Mouse (Mus musculus): Measurements from ENCODE around the gene Glcci1. TPM values are rescaled to one million over a fixed set of nuclear protein-coding genes. Genes with fewer than 3 reads are reported as not detected.

Glcci1 gene
- total RNA-seq, 1 experiment: 0.94 TPM

GRCm38 (mm10) chr6:8495827-8496222, 13.6 kb upstream of the Glcci1 start:
- TF ChIP-seq HCFC1 (IDR thresholded peaks at IDR 0.05; ENCODE audit: borderline replicate concordance, insufficient read depth, low read length) (no peak), ZC3H11A (IDR thresholded peaks at IDR 0.05; ENCODE audit: borderline replicate concordance, low read depth, low read length) (no peak), CHD2 (IDR thresholded peaks at IDR 0.05; ENCODE audit: low read depth, low read length) (no peak), MAFK (IDR thresholded peaks at IDR 0.05; ENCODE audit: insufficient read depth, low read depth, low read length) (no peak), ZNF384 (IDR thresholded peaks at IDR 0.05; ENCODE audit: low read depth, low read length) (no peak)
- Histone ChIP-seq H3K9me3 (ENCODE audit: control insufficient read depth, insufficient read depth, low read depth, low read length) (no peaks in the 10 kb centered on the region), H3K4me1 (ENCODE audit: control insufficient read depth in 2 of 2, insufficient read depth in 2 of 2, low read length in 2 of 2, poor library complexity in 1 of 2) (no peaks in the 10 kb centered on the region), H3K36me3 (ENCODE audit: control insufficient read depth, insufficient read depth, low read length, poor library complexity, severe bottlenecking) (no peaks in the 10 kb centered on the region), H3K4me3 (ENCODE audit: insufficient read depth in 1 of 2, low read depth in 1 of 2, low read length in 2 of 2, poor library complexity in 1 of 2, severe bottlenecking in 1 of 2) (no peak overlapping the region), H3K9ac (ENCODE audit: insufficient read depth, low read depth, low read length, poor library complexity, severe bottlenecking) (no peak overlapping the region), H3K27ac (ENCODE audit: insufficient read depth, low read depth, low read length, poor library complexity, severe bottlenecking) (no peak overlapping the region)
- in situ Hi-C loops (cut with MboI; ENCODE audit: low sequenced_read_pairs in 2 of 2, unreplicated experiment in 2 of 2): no loop called here
- DNase-seq (ENCODE audit: low read depth, low spot score): no peak

GRCm38 (mm10) chr6:8497234-8497867, 12.0 kb upstream of the Glcci1 start:
- no peak overlapping the region for H3K9ac ChIP-seq (ENCODE audit: insufficient read depth, low read depth, low read length, poor library complexity, severe bottlenecking)
- in situ Hi-C loops (cut with MboI; ENCODE audit: low sequenced_read_pairs in 2 of 2, unreplicated experiment in 2 of 2): no loop called here
- no peak overlapping the region for H3K27ac ChIP-seq (ENCODE audit: insufficient read depth, low read depth, low read length, poor library complexity, severe bottlenecking)
- H3K36me3 ChIP-seq (ENCODE audit: control insufficient read depth, insufficient read depth, low read length, poor library complexity, severe bottlenecking): no peaks in the 10 kb centered on the region
- H3K9me3 ChIP-seq (ENCODE audit: control insufficient read depth, insufficient read depth, low read depth, low read length): no peaks in the 10 kb centered on the region
- no peak for DNase-seq (ENCODE audit: low read depth, low spot score)
- no peak overlapping the region for H3K4me3 ChIP-seq (ENCODE audit: insufficient read depth in 1 of 2, low read depth in 1 of 2, low read length in 2 of 2, poor library complexity in 1 of 2, severe bottlenecking in 1 of 2)
- H3K4me1 ChIP-seq (ENCODE audit: control insufficient read depth in 2 of 2, insufficient read depth in 2 of 2, low read length in 2 of 2, poor library complexity in 1 of 2): no peaks in the 10 kb centered on the region
- TF ChIP-seq HCFC1 (IDR thresholded peaks at IDR 0.05; ENCODE audit: borderline replicate concordance, insufficient read depth, low read length) (no peak), ZC3H11A (IDR thresholded peaks at IDR 0.05; ENCODE audit: borderline replicate concordance, low read depth, low read length) (no peak), CHD2 (IDR thresholded peaks at IDR 0.05; ENCODE audit: low read depth, low read length) (no peak), ZNF384 (IDR thresholded peaks at IDR 0.05; ENCODE audit: low read depth, low read length) (no peak), MAFK (IDR thresholded peaks at IDR 0.05; ENCODE audit: insufficient read depth, low read depth, low read length) (no peak)

GRCm38 (mm10) chr6:8497868-8498257, 11.5 kb upstream of the Glcci1 start:
- TF ChIP-seq MAFK (IDR thresholded peaks at IDR 0.05; ENCODE audit: insufficient read depth, low read depth, low read length): no peak
- no peak for TF ChIP-seq ZC3H11A (IDR thresholded peaks at IDR 0.05; ENCODE audit: borderline replicate concordance, low read depth, low read length)
- TF ChIP-seq HCFC1 (IDR thresholded peaks at IDR 0.05; ENCODE audit: borderline replicate concordance, insufficient read depth, low read length): no peak
- TF ChIP-seq CHD2 (IDR thresholded peaks at IDR 0.05; ENCODE audit: low read depth, low read length): no peak
- TF ChIP-seq ZNF384 (IDR thresholded peaks at IDR 0.05; ENCODE audit: low read depth, low read length): no peak
- Histone ChIP-seq H3K9ac (ENCODE audit: insufficient read depth, low read depth, low read length, poor library complexity, severe bottlenecking) (no peak overlapping the region), H3K36me3 (ENCODE audit: control insufficient read depth, insufficient read depth, low read length, poor library complexity, severe bottlenecking) (no peaks in the 10 kb centered on the region), H3K4me1 (ENCODE audit: control insufficient read depth in 2 of 2, insufficient read depth in 2 of 2, low read length in 2 of 2, poor library complexity in 1 of 2) (no peaks in the 10 kb centered on the region), H3K27ac (ENCODE audit: insufficient read depth, low read depth, low read length, poor library complexity, severe bottlenecking) (no peak overlapping the region), H3K9me3 (ENCODE audit: control insufficient read depth, insufficient read depth, low read depth, low read length) (no peaks in the 10 kb centered on the region), H3K4me3 (ENCODE audit: insufficient read depth in 1 of 2, low read depth in 1 of 2, low read length in 2 of 2, poor library complexity in 1 of 2, severe bottlenecking in 1 of 2) (no peak overlapping the region)
- in situ Hi-C loops (cut with MboI; ENCODE audit: low sequenced_read_pairs in 2 of 2, unreplicated experiment in 2 of 2): no loop called here
- no peak for DNase-seq (ENCODE audit: low read depth, low spot score)

DNA sequence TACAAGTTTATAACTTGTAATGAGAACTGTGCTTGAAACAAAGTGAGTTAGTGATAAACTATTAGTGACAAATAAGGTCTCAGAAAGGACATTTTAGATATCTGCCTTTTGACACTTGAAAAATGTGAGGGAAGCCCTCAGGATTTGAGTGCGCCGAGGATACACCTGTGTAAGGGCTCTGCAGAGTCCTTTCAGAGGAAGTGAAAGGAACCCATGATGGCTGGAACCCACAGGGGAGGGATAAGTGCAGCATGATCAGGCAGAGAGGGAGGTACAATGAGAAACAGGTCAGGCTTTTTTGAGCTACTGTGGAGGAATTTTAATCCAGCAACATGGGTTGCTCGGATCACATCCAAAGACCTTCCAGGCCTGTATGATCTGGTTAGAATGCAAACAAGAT, 10.4 kb upstream of the Glcci1 start:
- H3K9ac ChIP-seq (ENCODE audit: insufficient read depth, low read depth, low read length, poor library complexity, severe bottlenecking): no peak overlapping the region
- no peak for DNase-seq (ENCODE audit: low read depth, low spot score)
- no peak for TF ChIP-seq MAFK (IDR thresholded peaks at IDR 0.05; ENCODE audit: insufficient read depth, low read depth, low read length)
- no peak overlapping the region for H3K4me3 ChIP-seq (ENCODE audit: insufficient read depth in 1 of 2, low read depth in 1 of 2, low read length in 2 of 2, poor library complexity in 1 of 2, severe bottlenecking in 1 of 2)
- no peaks in the 10 kb centered on the region for H3K36me3 ChIP-seq (ENCODE audit: control insufficient read depth, insufficient read depth, low read length, poor library complexity, severe bottlenecking)
- no peaks in the 10 kb centered on the region for H3K4me1 ChIP-seq (ENCODE audit: control insufficient read depth in 2 of 2, insufficient read depth in 2 of 2, low read length in 2 of 2, poor library complexity in 1 of 2)
- H3K27ac ChIP-seq (ENCODE audit: insufficient read depth, low read depth, low read length, poor library complexity, severe bottlenecking): no peak overlapping the region
- in situ Hi-C loops (cut with MboI; ENCODE audit: low sequenced_read_pairs in 2 of 2, unreplicated experiment in 2 of 2): no loop called here
- no peaks in the 10 kb centered on the region for H3K9me3 ChIP-seq (ENCODE audit: control insufficient read depth, insufficient read depth, low read depth, low read length)

GRCm38 (mm10) chr6:8503953-8504352, 5.4 kb upstream of the Glcci1 start:
- DNase-seq (ENCODE audit: low read depth, low spot score): no peak
- in situ Hi-C loops (cut with MboI; ENCODE audit: low sequenced_read_pairs in 2 of 2, unreplicated experiment in 2 of 2): no loop called here
- TF ChIP-seq CHD2 (IDR thresholded peaks at IDR 0.05; ENCODE audit: low read depth, low read length) (no peak), HCFC1 (IDR thresholded peaks at IDR 0.05; ENCODE audit: borderline replicate concordance, insufficient read depth, low read length) (no peak), MAFK (IDR thresholded peaks at IDR 0.05; ENCODE audit: insufficient read depth, low read depth, low read length) (no peak), ZC3H11A (IDR thresholded peaks at IDR 0.05; ENCODE audit: borderline replicate concordance, low read depth, low read length) (no peak), ZNF384 (IDR thresholded peaks at IDR 0.05; ENCODE audit: low read depth, low read length) (no peak)
- no peak overlapping the region for H3K4me3 ChIP-seq (ENCODE audit: insufficient read depth in 1 of 2, low read depth in 1 of 2, low read length in 2 of 2, poor library complexity in 1 of 2, severe bottlenecking in 1 of 2)
- H3K4me1 ChIP-seq (ENCODE audit: control insufficient read depth in 2 of 2, insufficient read depth in 2 of 2, low read length in 2 of 2, poor library complexity in 1 of 2): no peaks in the 10 kb centered on the region
- H3K36me3 ChIP-seq (ENCODE audit: control insufficient read depth, insufficient read depth, low read length, poor library complexity, severe bottlenecking): no peaks in the 10 kb centered on the region
- H3K27ac ChIP-seq (ENCODE audit: insufficient read depth, low read depth, low read length, poor library complexity, severe bottlenecking): no peak overlapping the region
- no peaks in the 10 kb centered on the region for H3K9me3 ChIP-seq (ENCODE audit: control insufficient read depth, insufficient read depth, low read depth, low read length)
- H3K9ac ChIP-seq (ENCODE audit: insufficient read depth, low read depth, low read length, poor library complexity, severe bottlenecking): no peak overlapping the region
